Mouse (Mus musculus): ENCODE results near the gene Phactr4. TPM values are rescaled to one million over a fixed set of nuclear protein-coding genes. Genes with fewer than 3 reads are reported as not detected.
A peak's percentile ranks its signal among the peaks of the same experiment; 100 is the strongest.

The Phactr4 gene
- polyA plus RNA-seq, 1 experiment from 2014 or later = 31.8 TPM

GRCm38 (mm10) chr4:132344403-132345134 lies 77.7 kb downstream of the Phactr4 start:
- H3K4me3 ChIP-seq (ENCODE audit: low read length) = peak overlapping the region; percentile 90
- WGBS = 5% methylated on average over 13 of the region's 13 CpGs
- 0 out of 2 replicates have a peak overlapping the region, but pooled peaks have one; percentile 69 for H3K27ac ChIP-seq (ENCODE audit: low read depth, low read length)
- peaks cover 13% of the 10 kb centered on the region for H3K4me1 ChIP-seq (ENCODE audit: control insufficient read depth, insufficient read depth, low read length)
- no peaks in the 10 kb centered on the region for H3K9me3 ChIP-seq (ENCODE audit: control insufficient read depth, low read length)
- ATAC-seq (ENCODE audit: low FRiP score, low TSS enrichment) = no peak
- H3K36me3 ChIP-seq (ENCODE audit: control insufficient read depth, insufficient read depth, low read length) = peaks cover 4% of the 10 kb centered on the region; the same call in 1 of the 2 replicates
- no peaks in the 10 kb centered on the region for H3K27me3 ChIP-seq (ENCODE audit: control insufficient read depth, insufficient read depth, low read length)
- peak overlapping the region; percentile 91 for H3K9ac ChIP-seq (ENCODE audit: low read depth, low read length)
- peak overlapping the region; percentile 96 for H3K4me2 ChIP-seq (replicated peaks; ENCODE audit: low read depth, low read length)

- Histone ChIP-seq H3K27ac (ENCODE audit: low read depth, low read length) (no peak overlapping the region), H3K9ac (ENCODE audit: low read depth, low read length) (no peak overlapping the region), H3K9me3 (ENCODE audit: control insufficient read depth, low read length) (no peaks in the 10 kb centered on the region), H3K4me1 (ENCODE audit: control insufficient read depth, insufficient read depth, low read length) (peaks cover 13% of the 10 kb centered on the region), H3K36me3 (ENCODE audit: control insufficient read depth, insufficient read depth, low read length) (peaks cover 30% of the 10 kb centered on the region), H3K27me3 (ENCODE audit: control insufficient read depth, insufficient read depth, low read length) (no peaks in the 10 kb centered on the region), H3K4me3 (ENCODE audit: low read length) (no peak overlapping the region), H3K4me2 (replicated peaks; ENCODE audit: low read depth, low read length) (no peak overlapping the region)
- ATAC-seq (ENCODE audit: low FRiP score, low TSS enrichment) = no peak
- 88% methylated on average over 3 of the region's 3 CpGs for WGBS
Measured at GRCm38 (mm10) chr4:132341451-132341850, 80.8 kb downstream of the Phactr4 start.

GRCm38 (mm10) chr4:132338943-132339342 lies 83.3 kb downstream of the Phactr4 start:
- no peak overlapping the region for H3K27ac ChIP-seq (ENCODE audit: low read depth, low read length)
- no peak for ATAC-seq (ENCODE audit: low FRiP score, low TSS enrichment)
- no peaks in the 10 kb centered on the region for H3K9me3 ChIP-seq (ENCODE audit: control insufficient read depth, low read length)
- H3K36me3 ChIP-seq (ENCODE audit: control insufficient read depth, insufficient read depth, low read length) = peaks cover 52% of the 10 kb centered on the region
- H3K4me1 ChIP-seq (ENCODE audit: control insufficient read depth, insufficient read depth, low read length) = peaks cover 4% of the 10 kb centered on the region
- WGBS = 96% methylated on average over 13 of the region's 13 CpGs
- H3K4me3 ChIP-seq (ENCODE audit: low read length) = no peak overlapping the region
- no peak overlapping the region for H3K9ac ChIP-seq (ENCODE audit: low read depth, low read length)
- H3K4me2 ChIP-seq (replicated peaks; ENCODE audit: low read depth, low read length) = no peak overlapping the region
- no peaks in the 10 kb centered on the region for H3K27me3 ChIP-seq (ENCODE audit: control insufficient read depth, insufficient read depth, low read length)

- Histone ChIP-seq H3K9ac (ENCODE audit: low read depth, low read length) (no peak overlapping the region), H3K27me3 (ENCODE audit: control insufficient read depth, insufficient read depth, low read length) (no peaks in the 10 kb centered on the region), H3K9me3 (ENCODE audit: control insufficient read depth, low read length) (no peaks in the 10 kb centered on the region), H3K4me2 (replicated peaks; ENCODE audit: low read depth, low read length) (no peak overlapping the region), H3K36me3 (ENCODE audit: control insufficient read depth, insufficient read depth, low read length) (peaks cover 51% of the 10 kb centered on the region), H3K27ac (ENCODE audit: low read depth, low read length) (no peak overlapping the region), H3K4me1 (ENCODE audit: control insufficient read depth, insufficient read depth, low read length) (peaks cover 7% of the 10 kb centered on the region), H3K4me3 (ENCODE audit: low read length) (no peak overlapping the region)
- ATAC-seq (ENCODE audit: low FRiP score, low TSS enrichment) = no peak
- WGBS = 87% methylated on average over 6 of the region's 6 CpGs
Measured at GRCm38 (mm10) chr4:132332880-132333279, 89.4 kb downstream of the Phactr4 start.

GRCm38 (mm10) chr4:132331960-132332359 lies 90.3 kb downstream of the Phactr4 start:
- Histone ChIP-seq H3K36me3 (ENCODE audit: control insufficient read depth, insufficient read depth, low read length) (peaks cover 44% of the 10 kb centered on the region), H3K4me1 (ENCODE audit: control insufficient read depth, insufficient read depth, low read length) (peaks cover 7% of the 10 kb centered on the region), H3K4me3 (ENCODE audit: low read length) (no peak overlapping the region), H3K9me3 (ENCODE audit: control insufficient read depth, low read length) (no peaks in the 10 kb centered on the region), H3K27ac (ENCODE audit: low read depth, low read length) (no peak overlapping the region), H3K4me2 (replicated peaks; ENCODE audit: low read depth, low read length) (no peak overlapping the region), H3K9ac (ENCODE audit: low read depth, low read length) (no peak overlapping the region), H3K27me3 (ENCODE audit: control insufficient read depth, insufficient read depth, low read length) (no peaks in the 10 kb centered on the region)
- no peak for ATAC-seq (ENCODE audit: low FRiP score, low TSS enrichment)
- 60% methylated on average over 3 of the region's 3 CpGs for WGBS

- peak overlapping the region; percentile 85; the same call in 1 of the 2 replicates for H3K27ac ChIP-seq (ENCODE audit: low read depth, low read length)
- ATAC-seq (ENCODE audit: low FRiP score, low TSS enrichment) = no peak
- no peaks in the 10 kb centered on the region for H3K27me3 ChIP-seq (ENCODE audit: control insufficient read depth, insufficient read depth, low read length)
- no peaks in the 10 kb centered on the region for H3K9me3 ChIP-seq (ENCODE audit: control insufficient read depth, low read length)
- H3K4me2 ChIP-seq (replicated peaks; ENCODE audit: low read depth, low read length) = peak overlapping the region; percentile 51
- H3K9ac ChIP-seq (ENCODE audit: low read depth, low read length) = peak overlapping the region; percentile 80
- peak overlapping the region; percentile 64 for H3K4me3 ChIP-seq (ENCODE audit: low read length)
- 10% methylated on average over 10 of the region's 10 CpGs for WGBS
- H3K36me3 ChIP-seq (ENCODE audit: control insufficient read depth, insufficient read depth, low read length) = peaks cover 37% of the 10 kb centered on the region
- H3K4me1 ChIP-seq (ENCODE audit: control insufficient read depth, insufficient read depth, low read length) = peaks cover 7% of the 10 kb centered on the region
Measured at GRCm38 (mm10) chr4:132329835-132330354, 92.4 kb downstream of the Phactr4 start.

GRCm38 (mm10) chr4:132329115-132329834 lies 93.0 kb downstream of the Phactr4 start, which contains the start of gene Trnau1ap:
Gene Trnau1ap (minus strand): TSS chr4:132329538.
- ATAC-seq (ENCODE audit: low FRiP score, low TSS enrichment) = peak; percentile 96
- H3K9ac ChIP-seq (ENCODE audit: low read depth, low read length) = peak within 1 kb of the TSS; percentile 80

GRCm38 (mm10) chr4:132328391-132328982 lies 93.8 kb downstream of the Phactr4 start:
- Histone ChIP-seq H3K4me3 (ENCODE audit: low read length) (peak overlapping the region; percentile 64), H3K27ac (ENCODE audit: low read depth, low read length) (no peak overlapping the region; the same call in 1 of the 2 replicates), H3K9me3 (ENCODE audit: control insufficient read depth, low read length) (no peaks in the 10 kb centered on the region), H3K27me3 (ENCODE audit: control insufficient read depth, insufficient read depth, low read length) (no peaks in the 10 kb centered on the region), H3K9ac (ENCODE audit: low read depth, low read length) (peak overlapping the region; percentile 80), H3K36me3 (ENCODE audit: control insufficient read depth, insufficient read depth, low read length) (peaks cover 37% of the 10 kb centered on the region), H3K4me2 (replicated peaks; ENCODE audit: low read depth, low read length) (peak overlapping the region; percentile 51), H3K4me1 (ENCODE audit: control insufficient read depth, insufficient read depth, low read length) (peaks cover 7% of the 10 kb centered on the region)
- no peak for ATAC-seq (ENCODE audit: low FRiP score, low TSS enrichment)
- WGBS = 50% methylated on average over 14 of the region's 14 CpGs

More at GRCm38 (mm10) chr4:132329115-132329834, 93.0 kb downstream of the Phactr4 start, which contains the start of gene Trnau1ap:
- peak within 1 kb of the TSS; percentile 64 for H3K4me3 ChIP-seq (ENCODE audit: low read length)
- peaks cover 37% of the 10 kb centered on the region for H3K36me3 ChIP-seq (ENCODE audit: control insufficient read depth, insufficient read depth, low read length)
- under 1% methylated on average over 52 of the region's 52 CpGs for WGBS
- peak within 1 kb of the TSS; percentile 51 for H3K4me2 ChIP-seq (replicated peaks; ENCODE audit: low read depth, low read length)
- H3K4me1 ChIP-seq (ENCODE audit: control insufficient read depth, insufficient read depth, low read length) = peaks cover 7% of the 10 kb centered on the region
- no peaks in the 10 kb centered on the region for H3K27me3 ChIP-seq (ENCODE audit: control insufficient read depth, insufficient read depth, low read length)
- H3K27ac ChIP-seq (ENCODE audit: low read depth, low read length) = peak within 1 kb of the TSS; percentile 85
- H3K9me3 ChIP-seq (ENCODE audit: control insufficient read depth, low read length) = no peaks in the 10 kb centered on the region

All from kidney, embryonic 14.5 days (tissue).